Mouse (Mus musculus) ES-Bruce4 (cell line): ENCODE data around the gene Ubxn1. TPM values are rescaled to one million over a fixed set of nuclear protein-coding genes. Genes with fewer than 3 reads are reported as not detected.

Source experiments
- H3K27ac ChIP-seq: 2 replicates; pipeline ENCODE4 v1.5.1; 2012; ENCODE audit warnings: low read length, inconsistent platforms; ENCODE audit not compliant: insufficient read depth
- H3K27me3 ChIP-seq: 2 replicates; pipeline ENCODE4 v1.6.1; 2012; ENCODE audit warnings: mild to moderate bottlenecking, low read length, inconsistent platforms; ENCODE audit not compliant: control insufficient read depth, poor library complexity, insufficient read depth, severe bottlenecking
- H3K36me3 ChIP-seq: 2 replicates; pipeline ENCODE4 v1.6.1; 2012; ENCODE audit warnings: inconsistent platforms, mild to moderate bottlenecking, low read length, moderate library complexity; ENCODE audit not compliant: control insufficient read depth, poor library complexity, insufficient read depth, severe bottlenecking
- H3K4me1 ChIP-seq: one replicate; pipeline ENCODE4 v1.8.1; 2011; ENCODE audit warnings: low read length; ENCODE audit not compliant: control insufficient read depth, insufficient read depth
- H3K4me3 ChIP-seq: 2 replicates; pipeline ENCODE4 v1.5.1; 2011; ENCODE audit warnings: low read depth, mild to moderate bottlenecking, low read length
- H3K9ac ChIP-seq: 2 replicates; pipeline ENCODE4 v1.6.1; 2012; ENCODE audit warnings: low read depth, mild to moderate bottlenecking, inconsistent platforms; ENCODE audit not compliant: poor library complexity, severe bottlenecking
- H3K9me3 ChIP-seq: replicated peaks from 2 replicates; pipeline ENCODE4 v1.6.1; 2012; ENCODE audit warnings: mild to moderate bottlenecking, low read length, inconsistent platforms; ENCODE audit not compliant: control insufficient read depth, poor library complexity, insufficient read depth, severe bottlenecking
- CTCF ChIP-seq: IDR thresholded peaks from one replicate; pipeline ENCODE4 v1.8.1; 2011; ENCODE audit warnings: low read depth, low read length
- EP300 ChIP-seq: IDR thresholded peaks from 2 replicates; pipeline ENCODE4 v1.6.1; 2011; ENCODE audit warnings: low read depth, low read length; ENCODE audit not compliant: insufficient read depth
- POLR2A ChIP-seq: IDR thresholded peaks from one replicate; pipeline ENCODE4 v1.8.1; 2011; ENCODE audit warnings: low read length; ENCODE audit not compliant: insufficient read depth
- polyA plus RNA-seq: library from polyadenylated mRNA; stranded (reverse); fragments of >200 nt; gene quantifications from 2 replicates; pipeline ENCODE4 v1.2.4, GENCODE M21; 2011; ENCODE audit warnings: low read depth; ENCODE audit not compliant: missing spikeins, insufficient read depth, insufficient read length

The Ubxn1 gene
- polyA plus RNA-seq, 1 experiment, result 201 TPM

GRCm38 (mm10) chr19:8872266-8872840 is 1.1 kb downstream of the Ubxn1 start:
- no peaks in the 10 kb centered on the region for H3K27me3 ChIP-seq
- H3K9me3 ChIP-seq, result no peaks in the 10 kb centered on the region
- TF ChIP-seq CTCF (no peak), EP300 (no peak), POLR2A (no peak)
- H3K36me3 ChIP-seq, result peaks cover 33% of the 10 kb centered on the region
- H3K4me1 ChIP-seq, result no peaks in the 10 kb centered on the region
- peak overlapping the region; percentile 32 for H3K27ac ChIP-seq
- H3K9ac ChIP-seq, result peak overlapping the region; percentile 91
- H3K4me3 ChIP-seq, result peak overlapping the region; percentile 89

- peaks cover 35% of the 10 kb centered on the region for H3K36me3 ChIP-seq
- no peaks in the 10 kb centered on the region for H3K27me3 ChIP-seq
- H3K4me1 ChIP-seq, result no peaks in the 10 kb centered on the region
- no peak overlapping the region for H3K9ac ChIP-seq
- TF ChIP-seq EP300 (no peak), CTCF (no peak), POLR2A (no peak)
- H3K4me3 ChIP-seq, result no peak overlapping the region
- H3K27ac ChIP-seq, result no peak overlapping the region
- no peaks in the 10 kb centered on the region for H3K9me3 ChIP-seq
These were observed 3.7 kb downstream of the Ubxn1 start for GRCm38 (mm10) chr19:8875031-8875430.

GRCm38 (mm10) chr19:8880311-8881033 is 9.2 kb downstream of the Ubxn1 start, which contains the start of gene Uqcc3:
Gene Uqcc3 (minus strand): TSS chr19:8880923.
- Histone ChIP-seq H3K36me3 (peaks cover 9% of the 10 kb centered on the region), H3K9ac (peak within 1 kb of the TSS; percentile 65), H3K27me3 (no peaks in the 10 kb centered on the region), H3K9me3 (no peaks in the 10 kb centered on the region), H3K4me1 (peaks cover 1% of the 10 kb centered on the region), H3K27ac (peak within 1 kb of the TSS; percentile 46; the same call in 1 of the 2 replicates), H3K4me3 (peak within 1 kb of the TSS; percentile 87)
- peak; percentile 66 for TF ChIP-seq POLR2A
- no peak for TF ChIP-seq CTCF
- peak; percentile 59; the same call in 1 of the 2 replicates for TF ChIP-seq EP300

GRCm38 (mm10) chr19:8881034-8881392 is 9.7 kb downstream of the Ubxn1 start:
- Histone ChIP-seq H3K4me1 (peaks cover 1% of the 10 kb centered on the region), H3K27me3 (no peaks in the 10 kb centered on the region), H3K36me3 (peaks cover 8% of the 10 kb centered on the region; the same call in 1 of the 2 replicates), H3K9ac (peak overlapping the region; percentile 65), H3K27ac (peak overlapping the region; percentile 46; the same call in 1 of the 2 replicates), H3K9me3 (no peaks in the 10 kb centered on the region), H3K4me3 (peak overlapping the region; percentile 87)
- TF ChIP-seq POLR2A, result no peak
- TF ChIP-seq CTCF, result no peak
- no peak for TF ChIP-seq EP300

GRCm38 (mm10) chr19:8883616-8884015 is 12.3 kb downstream of the Ubxn1 start, which contains the start of the genes Lbhd1 and Gm49403:
Gene Lbhd1 (plus strand): TSS chr19:8883732.
Gene Gm49403 (plus strand): TSS chr19:8883930.
- H3K9ac ChIP-seq, result no peak within 1 kb of the TSS
- H3K4me1 ChIP-seq, result peaks cover 1% of the 10 kb centered on the region
- H3K36me3 ChIP-seq, result peaks cover 10% of the 10 kb centered on the region
- H3K9me3 ChIP-seq, result no peaks in the 10 kb centered on the region
- H3K27ac ChIP-seq, result no peak within 1 kb of the TSS
- H3K27me3 ChIP-seq, result no peaks in the 10 kb centered on the region
- no peak within 1 kb of the TSS for H3K4me3 ChIP-seq
- TF ChIP-seq EP300 (no peak), CTCF (no peak), POLR2A (no peak)

GRCm38 (mm10) chr19:8886916-8887584 is 15.8 kb downstream of the Ubxn1 start:
- Histone ChIP-seq H3K27me3 (no peaks in the 10 kb centered on the region), H3K36me3 (peaks cover 29% of the 10 kb centered on the region), H3K4me3 (peak overlapping the region; percentile 98), H3K27ac (peak overlapping the region; percentile 93), H3K9me3 (no peaks in the 10 kb centered on the region), H3K9ac (peak overlapping the region; percentile 99), H3K4me1 (peaks cover 3% of the 10 kb centered on the region)
- no peak for TF ChIP-seq CTCF
- no peak for TF ChIP-seq POLR2A
- no peak for TF ChIP-seq EP300
